Mouse (Mus musculus): ENCODE data around the gene Camk2n2.

DNA sequence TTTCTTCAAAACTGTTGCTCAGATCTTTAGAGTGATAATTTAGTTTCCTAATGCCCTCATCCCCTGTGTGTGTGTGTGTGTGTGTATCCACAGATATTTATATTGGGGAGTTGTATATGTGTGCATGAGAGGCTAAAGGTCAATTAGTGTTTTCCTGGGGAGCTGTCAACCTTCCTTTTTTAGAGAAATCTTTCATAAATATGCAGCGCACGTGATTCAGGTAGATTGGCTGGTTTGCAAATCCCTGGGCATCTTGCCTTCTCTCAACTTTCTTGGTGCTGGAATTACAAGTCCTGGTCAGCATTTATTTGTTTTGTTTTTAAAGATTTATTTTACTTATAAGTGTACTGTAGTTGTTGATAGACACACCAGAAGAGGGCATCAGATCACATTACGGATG lies 49.2 kb upstream of the Camk2n2 start:
- no peak for TF ChIP-seq CTCF (conservative IDR thresholded peaks at IDR 0.05; ENCODE audit: low read length)
- TF ChIP-seq NANOG (IDR thresholded peaks at IDR 0.05; ENCODE audit: borderline replicate concordance, low read length): no peak

All from E14TG2a.4 (cell line).